ENCODE assay signal across 13 mouse cellular contexts in genomic region chr11:107792136-107792535, GRCm38 (mm10). TPM values are rescaled to one million over a fixed set of nuclear protein-coding genes. Genes with fewer than 3 reads are reported as not detected.
DNase-seq lines count a peak whose midpoint lies in the region; ATAC-seq and TF ChIP-seq lines count a peak whose summit lies in the region.
"Had no signal": no experiment of that assay in that cellular context is flagged by ENCODE, and none has a peak within 500 bp of the region (broad histone marks: within the 10 kb centered on the region; RNA-seq: fewer than 3 reads in every experiment).

No protein-coding gene starts in this region.

- no peaks in the 10 kb centered on the region for H3K9me3 ChIP-seq in embryonic facial prominence, embryonic 12.5 days
- H3K9me3 ChIP-seq in embryonic facial prominence, embryonic 10.5 days = no peaks in the 10 kb centered on the region
- H3K9me3 ChIP-seq in hindbrain, embryonic 12.5 days (replicated peaks) = no peaks in the 10 kb centered on the region
- H3K9me3 ChIP-seq in midbrain, embryonic 15.5 days = no peaks in the 10 kb centered on the region

- peaks cover 45% of the 10 kb centered on the region for H3K27me3 ChIP-seq in embryonic facial prominence, embryonic 12.5 days
- H3K27me3 ChIP-seq in embryonic facial prominence, embryonic 10.5 days (replicated peaks; ENCODE audit: low read depth, poor library complexity, severe bottlenecking) = peaks cover 67% of the 10 kb centered on the region
- peaks cover 17% of the 10 kb centered on the region for H3K27me3 ChIP-seq in hindbrain, embryonic 12.5 days
- no peaks in the 10 kb centered on the region for H3K27me3 ChIP-seq in midbrain, embryonic 15.5 days (replicated peaks)

- ATAC-seq in embryonic facial prominence, embryonic 12.5 days (ENCODE audit: insufficient number of reproducible peaks, insufficient read depth, low FRiP score, low TSS enrichment) = no peak
- ATAC-seq in hindbrain, embryonic 12.5 days (ENCODE audit: low FRiP score) = peak; percentile 24; the same call in 1 of the 2 replicates
- ATAC-seq in midbrain, embryonic 15.5 days (replicated peaks) = no peak
- no peak for ATAC-seq in CD4-positive, CD25-positive, alpha-beta regulatory T cell, adult 4 months

- TF ChIP-seq CTCF in cortical plate, adult 2 months (IDR thresholded peaks at IDR 0.05; ENCODE audit: extremely low read depth, insufficient read depth, low read length) = no peak

- H3K4me2 ChIP-seq in embryonic facial prominence, embryonic 12.5 days (replicated peaks) = no peak overlapping the region
- H3K4me2 ChIP-seq in hindbrain, embryonic 12.5 days (replicated peaks) = peak overlapping the region; percentile 85
- H3K4me2 ChIP-seq in midbrain, embryonic 15.5 days = peak overlapping the region; percentile 75

- H3K4me3 ChIP-seq in embryonic facial prominence, embryonic 12.5 days = peak overlapping the region; percentile 65; the same call in 1 of the 2 replicates
- no peak overlapping the region for H3K4me3 ChIP-seq in embryonic facial prominence, embryonic 10.5 days
- H3K4me3 ChIP-seq in cortical plate, adult 2 months (ENCODE audit: insufficient read depth, low read length) = 0 out of 2 replicates have a peak overlapping the region, but pooled peaks have one; percentile 87
- peak overlapping the region; percentile 83 for H3K4me3 ChIP-seq in hindbrain, embryonic 12.5 days
- peak overlapping the region; percentile 87 for H3K4me3 ChIP-seq in midbrain, embryonic 15.5 days
- H3K4me3 ChIP-seq: myocyte had no signal

- H3K36me3 ChIP-seq in embryonic facial prominence, embryonic 12.5 days = no peaks in the 10 kb centered on the region
- no peaks in the 10 kb centered on the region for H3K36me3 ChIP-seq in embryonic facial prominence, embryonic 10.5 days (replicated peaks)
- peaks cover 22% of the 10 kb centered on the region for H3K36me3 ChIP-seq in hindbrain, embryonic 12.5 days
- H3K36me3 ChIP-seq in midbrain, embryonic 15.5 days (replicated peaks) = no peaks in the 10 kb centered on the region; the same call in 1 of the 2 replicates

- peaks cover 29% of the 10 kb centered on the region for H3K4me1 ChIP-seq in embryonic facial prominence, embryonic 12.5 days
- peaks cover 41% of the 10 kb centered on the region for H3K4me1 ChIP-seq in embryonic facial prominence, embryonic 10.5 days
- no peaks in the 10 kb centered on the region; the same call in 1 of the 2 replicates for H3K4me1 ChIP-seq in cortical plate, adult 2 months (ENCODE audit: control insufficient read depth, insufficient read depth, low read length)
- peaks cover 51% of the 10 kb centered on the region for H3K4me1 ChIP-seq in hindbrain, embryonic 12.5 days
- H3K4me1 ChIP-seq in midbrain, embryonic 15.5 days = peaks cover 41% of the 10 kb centered on the region

- no peak for DNase-seq in embryonic facial prominence, embryonic 10.5 days (ENCODE audit: low spot score)
- DNase-seq in layer of hippocampus, postnatal 10 days (ENCODE audit: low spot score in 2 of 2) = no peak
- DNase-seq in kidney, postnatal 36 days = no peak
- DNase-seq: cerebellum, adult 2 months; heart, adult 18-20 months had no signal

- no peak overlapping the region for H3K9ac ChIP-seq in embryonic facial prominence, embryonic 12.5 days
- peak overlapping the region; percentile 92 for H3K9ac ChIP-seq in hindbrain, embryonic 12.5 days
- H3K9ac ChIP-seq in midbrain, embryonic 15.5 days = peak overlapping the region; percentile 85; the same call in 1 of the 2 replicates

- WGBS in embryonic facial prominence, embryonic 12.5 days = 25% methylated on average over 9 of the region's 9 CpGs
- 28% methylated on average over 9 of the region's 9 CpGs for WGBS in embryonic facial prominence, embryonic 10.5 days
- WGBS in hindbrain, embryonic 12.5 days = 19% methylated on average over 9 of the region's 9 CpGs
- WGBS in midbrain, embryonic 15.5 days = 8% methylated on average over 9 of the region's 9 CpGs

- no peak overlapping the region for H3K27ac ChIP-seq in embryonic facial prominence, embryonic 12.5 days
- no peak overlapping the region for H3K27ac ChIP-seq in embryonic facial prominence, embryonic 10.5 days (replicated peaks)
- no peak overlapping the region for H3K27ac ChIP-seq in cortical plate, adult 2 months (ENCODE audit: insufficient read depth, low read length)
- peak overlapping the region; percentile 97 for H3K27ac ChIP-seq in hindbrain, embryonic 12.5 days
- peak overlapping the region; percentile 96 for H3K27ac ChIP-seq in midbrain, embryonic 15.5 days
- H3K27ac ChIP-seq: layer of hippocampus, adult 2 months had no signal

- no peak for TF ChIP-seq POLR2A in cortical plate, adult 2 months (IDR thresholded peaks at IDR 0.05; ENCODE audit: extremely low read depth, insufficient read depth, low read length)

RNA-seq across cellular contexts. Expression of gene Cacng4, which starts 2.2 kb away (rescaled TPM):
- polyA plus RNA-seq in embryonic facial prominence, embryonic 12.5 days (2016; fragmentation: Nextera tagmentation; extraction: Ambion mirVana) = 7.1 and 8.3 TPM in 2 replicates
- polyA plus RNA-seq in embryonic facial prominence, embryonic 10.5 days (2016; fragmentation: Nextera tagmentation; extraction: Ambion mirVana) = 2.9 and 3.4 TPM in 2 replicates
- 20.2 and 25.5 TPM in 2 replicates for polyA plus RNA-seq in cortical plate, adult 2 months (2012; rRNA removed)
- 35.8 and 37.4 TPM in 2 replicates for polyA plus RNA-seq in hindbrain, embryonic 12.5 days (2016; fragmentation: Nextera tagmentation; extraction: Ambion mirVana)
- polyA plus RNA-seq in midbrain, embryonic 15.5 days (2015; fragmentation: Nextera tagmentation; extraction: Ambion mirVana) = 61.5 and 68.6 TPM in 2 replicates
- total RNA-seq in layer of hippocampus, postnatal 10 days (2021) = 10 to 100 TPM; 73.0 to 74.9 TPM
- polyA plus RNA-seq in CD4-positive, CD25-positive, alpha-beta regulatory T cell, adult 4 months (2017; shearing (Covaris generic)) = not detected
- total RNA-seq: liver, adult 2 months had no signal
- polyA plus RNA-seq: liver, adult 2 months had no signal

Comparison
In these comparisons a context has a peak if more than half of its experiments do, and no peak if none do; other contexts are left out.
1. H3K27ac ChIP-seq: peak in hindbrain, embryonic 12.5 days (single experiment) and midbrain, embryonic 15.5 days (single experiment); none in embryonic facial prominence, embryonic 12.5 days (single experiment), embryonic facial prominence, embryonic 10.5 days (single experiment) and cortical plate, adult 2 months (single experiment).